In genomic region chr2:91101124-91101740, GRCm38 (mm10) we compare ENCODE assay signal across 8 mouse cellular contexts. TPM values are rescaled to one million over a fixed set of nuclear protein-coding genes. Genes with fewer than 3 reads are reported as not detected.
DNase-seq lines count a peak whose midpoint lies in the region; ATAC-seq lines count a peak whose summit lies in the region.

No protein-coding gene starts in this region.

- no peak overlapping the region for H3K27ac ChIP-seq in intestine, embryonic 15.5 days

- intact Hi-C loops in gastrocnemius, postnatal 36 days (cut with DNase I) = loop anchor here (1.0 to 5.0 kb wide), 2 partner anchors 31 to 234 kb away; partner anchors contain the start of gene Slc39a13
- intact Hi-C loops in left cerebral cortex, postnatal 25 days (cut with DNase I) = loop anchor here (1.0 kb wide), 2 partner anchors 31 to 235 kb away; partner anchors contain the start of gene Slc39a13

- 8% methylated on average over 7 of the region's 7 CpGs for WGBS in intestine, embryonic 15.5 days

- H3K4me1 ChIP-seq in intestine, embryonic 15.5 days (replicated peaks) = no peaks in the 10 kb centered on the region

- H3K27me3 ChIP-seq in intestine, embryonic 15.5 days (replicated peaks) = no peaks in the 10 kb centered on the region

- H3K4me3 ChIP-seq in intestine, embryonic 15.5 days (replicated peaks) = no peak overlapping the region

- peak; percentile 91 for ATAC-seq in intestine, embryonic 15.5 days

- no peaks in the 10 kb centered on the region for H3K36me3 ChIP-seq in intestine, embryonic 15.5 days

- DNase-seq in adrenal gland, adult 18-20 months (ENCODE audit: low spot score in 2 of 2) = peak; percentile 88 to 94
- DNase-seq in embryo, embryonic 11 days = peak; percentile 93
- peak; percentile 86 to 91 for DNase-seq in gastrocnemius, postnatal 36 days
- DNase-seq in left cerebral cortex, postnatal 25 days (ENCODE audit: low spot score in 2 of 2) = peak; percentile 81 to 92
- DNase-seq in mesoderm, embryonic 11.5 days (ENCODE audit: low read depth, low spot score) = peak; percentile 88
- peak; percentile 71 to 78 for DNase-seq in right cerebral cortex, postnatal 36 days (ENCODE audit: low spot score in 2 of 2)
- DNase-seq in urinary bladder, postnatal 4 days (ENCODE audit: low spot score in 2 of 2) = peak; percentile 77 to 93

- no peaks in the 10 kb centered on the region for H3K9me3 ChIP-seq in intestine, embryonic 15.5 days

- no peak overlapping the region for H3K9ac ChIP-seq in intestine, embryonic 15.5 days

- no peak overlapping the region for H3K4me2 ChIP-seq in intestine, embryonic 15.5 days (replicated peaks)

RNA-seq across cellular contexts. Expression of gene Mybpc3, which starts 16.7 kb away (rescaled TPM):
- total RNA-seq in adrenal gland, adult 18-20 months (2021) = under 1 TPM; 0.07 to 0.19 TPM
- total RNA-seq in gastrocnemius, postnatal 36 days (2021) = not detected
- 0.05 and 0.06 TPM in 2 replicates for polyA plus RNA-seq in intestine, embryonic 15.5 days (2015; fragmentation: Nextera tagmentation; extraction: Ambion mirVana)
- 1 to 10 TPM in 1 of 2 experiments, under 1 TPM in 1; 0.96 to 1.4 TPM for total RNA-seq in left cerebral cortex, postnatal 25 days (2021)

RNA-seq across cellular contexts. Expression of gene Spi1, which starts 19.0 kb away (rescaled TPM):
- 1 to 10 TPM; 5.3 to 9.9 TPM for total RNA-seq in adrenal gland, adult 18-20 months (2021)
- 1 to 10 TPM in 1 of 2 experiments, under 1 TPM in 1; 0.91 to 1.1 TPM for total RNA-seq in gastrocnemius, postnatal 36 days (2021)
- 7.9 and 8.9 TPM in 2 replicates for polyA plus RNA-seq in intestine, embryonic 15.5 days (2015; fragmentation: Nextera tagmentation; extraction: Ambion mirVana)
- total RNA-seq in left cerebral cortex, postnatal 25 days (2021) = 1 to 10 TPM; 3.0 to 5.3 TPM

RNA-seq across cellular contexts. Expression of gene Slc39a13, which starts 31.0 kb away (rescaled TPM):
- 10 to 100 TPM; 25.1 to 30.4 TPM for total RNA-seq in adrenal gland, adult 18-20 months (2021)
- total RNA-seq in gastrocnemius, postnatal 36 days (2021) = 10 to 100 TPM; 21.1 to 21.7 TPM
- polyA plus RNA-seq in intestine, embryonic 15.5 days (2015; fragmentation: Nextera tagmentation; extraction: Ambion mirVana) = 26.5 and 32.4 TPM in 2 replicates
- total RNA-seq in left cerebral cortex, postnatal 25 days (2021) = 10 to 100 TPM; 25.1 to 29.4 TPM

RNA-seq across cellular contexts. Expression of gene Psmc3, which starts 47.4 kb away (rescaled TPM):
- 100 to 1,000 TPM; 197 to 212 TPM for total RNA-seq in adrenal gland, adult 18-20 months (2021)
- 100 to 1,000 TPM; 223 to 229 TPM for total RNA-seq in gastrocnemius, postnatal 36 days (2021)
- 232 and 236 TPM in 2 replicates for polyA plus RNA-seq in intestine, embryonic 15.5 days (2015; fragmentation: Nextera tagmentation; extraction: Ambion mirVana)
- total RNA-seq in left cerebral cortex, postnatal 25 days (2021) = 100 to 1,000 TPM; 184 to 218 TPM
